Mouse (Mus musculus): Measurements from ENCODE around the gene Chil1. TPM values are rescaled to one million over a fixed set of nuclear protein-coding genes. Genes with fewer than 3 reads are reported as not detected.
A peak's percentile ranks its signal among the peaks of the same experiment; 100 is the strongest.

Chil1 gene
- total and polyA plus RNA-seq, 3 experiments, result 1.7 to 6.7 (median 6.1) TPM

DNA sequence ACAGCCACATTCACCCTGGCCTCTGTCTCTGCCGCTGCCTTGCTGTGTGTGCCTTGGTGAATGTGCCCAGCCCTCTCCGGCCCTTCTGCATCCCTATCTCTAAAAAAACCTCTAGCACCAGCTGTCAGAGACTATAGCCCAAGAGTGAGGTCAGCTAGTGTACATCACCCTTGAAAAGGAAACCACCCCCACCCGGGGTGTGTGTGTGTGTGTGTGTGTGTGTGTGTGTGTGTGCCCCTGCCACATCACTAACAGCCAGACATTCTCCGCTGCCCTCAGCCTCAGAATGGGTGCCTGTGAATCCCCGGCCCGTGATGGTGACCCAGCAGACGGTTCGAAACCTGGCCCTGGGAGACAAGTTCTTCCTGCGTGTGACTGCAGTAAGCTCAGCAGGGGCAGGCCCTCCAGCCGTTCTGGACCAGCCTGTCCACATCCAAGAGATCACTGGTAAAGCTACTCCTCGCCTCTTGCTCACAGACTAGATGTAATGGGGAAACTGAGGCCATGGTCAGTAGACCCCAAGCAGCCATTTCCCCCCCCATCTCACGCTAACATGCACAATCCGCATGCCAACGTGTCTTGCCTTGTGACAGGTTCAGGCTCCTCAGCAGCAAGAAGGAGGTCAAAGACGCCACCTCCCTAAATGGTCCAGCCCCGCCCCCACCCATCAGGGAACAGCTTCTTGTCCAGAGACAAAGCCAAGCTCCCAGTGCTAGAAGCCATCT lies 12.5 kb downstream of the Chil1 start (continued):
- TF ChIP-seq USF1 (IDR thresholded peaks at IDR 0.05; ENCODE audit: low read depth, low read length) (no peak), UBTF (IDR thresholded peaks at IDR 0.05; ENCODE audit: low read depth, low read length) (no peak), JUND (conservative IDR thresholded peaks at IDR 0.05; ENCODE audit: low read depth, low read length) (no peak), NRF1 (IDR thresholded peaks at IDR 0.05; ENCODE audit: low read depth, low read length) (no peak), MAZ (IDR thresholded peaks at IDR 0.05; ENCODE audit: low read depth, low read length) (no peak), MYC (IDR thresholded peaks at IDR 0.05; ENCODE audit: low read depth, low read length) (no peak), POLR2A (IDR thresholded peaks at IDR 0.05; ENCODE audit: low read depth, low read length) (peak; percentile 17; the same call in 1 of the 2 replicates)

GRCm38 (mm10) chr1:134195117-134195516 lies 13.1 kb downstream of the Chil1 start:
- in situ Hi-C loops (cut with MboI; ENCODE audit: low pct_ligation_motif_present, low pct_unique_long_range_greater_than_20kb, low sequenced_read_pairs), result loop anchor here (5.0 to 10.0 kb wide), 2 partner anchors 37 to 100 kb away; no protein-coding TSS in a partner anchor
- H3K27ac ChIP-seq (ENCODE audit: insufficient read depth, low read depth), result peak overlapping the region; percentile 89; the same call in 1 of the 2 replicates
- peaks cover 30 to 93% of the 10 kb centered on the region in 2 experiments for H3K4me1 ChIP-seq (ENCODE audit: control insufficient read depth in 1 of 2, insufficient read depth in 2 of 2)
- DNase-seq (ENCODE audit: extremely low read depth), result peak; percentile 75
- H3K4me2 ChIP-seq (ENCODE audit: insufficient read depth, low read depth, poor library complexity, severe bottlenecking), result peak overlapping the region; percentile 73
- no peaks in the 10 kb centered on the region for H3K9me3 ChIP-seq (replicated peaks; ENCODE audit: low read length)
- peak overlapping the region; percentile 64 for H3K9ac ChIP-seq (ENCODE audit: insufficient read depth, low read depth)
- no peaks in the 10 kb centered on the region for H3K36me3 ChIP-seq (replicated peaks in 1 of 2; ENCODE audit: control insufficient read depth in 1 of 2, insufficient read depth in 1 of 2, low read length in 1 of 2)
- peak overlapping the region in 2 of 3 experiments; percentile 56 to 66 for H3K4me3 ChIP-seq (replicated peaks in 1 of 3; ENCODE audit: low read depth in 2 of 3, low read length in 2 of 3, poor library complexity in 1 of 3)
- no peaks in the 10 kb centered on the region for H3K27me3 ChIP-seq (replicated peaks)
- dilution Hi-C loops (cut with MboI; ENCODE audit: extremely low pct_ligation_motif_present, extremely low pct_unique_long_range_greater_than_20kb, low sequenced_read_pairs), result no loop called here
- H3K79me2 ChIP-seq (replicated peaks; ENCODE audit: control insufficient read depth, extremely low read depth, insufficient read depth, poor library complexity, severe bottlenecking), result no peaks in the 10 kb centered on the region
- peak; percentile 81 for TF ChIP-seq ETS1 (conservative IDR thresholded peaks at IDR 0.05; ENCODE audit: low read depth, low read length)
- TF ChIP-seq ZMIZ1 (IDR thresholded peaks at IDR 0.05; ENCODE audit: low read depth, low read length), result peak; percentile 39; the same call in 1 of the 2 replicates
- no peak; the same call in 1 of the 2 replicates for TF ChIP-seq NELFE (IDR thresholded peaks at IDR 0.05; ENCODE audit: low read depth, low read length)
- peak; percentile 61 for TF ChIP-seq IRF4 (IDR thresholded peaks at IDR 0.05; ENCODE audit: low read depth, low read length)
- TF ChIP-seq RCOR1 (conservative IDR thresholded peaks at IDR 0.05; ENCODE audit: low read depth, low read length), result 0 out of 2 replicates have a peak, but pooled peaks have one; percentile 69
- TF ChIP-seq MYC (IDR thresholded peaks at IDR 0.05; ENCODE audit: low read depth, low read length), result 0 out of 2 replicates have a peak, but pooled peaks have one; percentile 18
- no peak for TF ChIP-seq UBTF (IDR thresholded peaks at IDR 0.05; ENCODE audit: low read depth, low read length)
- no peak for TF ChIP-seq TBP (conservative IDR thresholded peaks at IDR 0.05; ENCODE audit: low read depth, low read length)
- peak; percentile 32; the same call in 1 of the 2 replicates for TF ChIP-seq POLR2A (IDR thresholded peaks at IDR 0.05; ENCODE audit: low read depth, low read length)
- TF ChIP-seq TCF12 (IDR thresholded peaks at IDR 0.05; ENCODE audit: low read depth, low read length), result peak; percentile 75
- TF ChIP-seq BHLHE40 (IDR thresholded peaks at IDR 0.05; ENCODE audit: low read depth, low read length), result peak; percentile 78
- TF ChIP-seq MAX (IDR thresholded peaks at IDR 0.05; ENCODE audit: low read length), result 0 out of 2 replicates have a peak, but pooled peaks have one; percentile 39
- TF ChIP-seq MAZ (IDR thresholded peaks at IDR 0.05; ENCODE audit: low read depth, low read length), result peak; percentile 82
- peak; percentile 80 for TF ChIP-seq MAFK (IDR thresholded peaks at IDR 0.05; ENCODE audit: insufficient replicate concordance, low read length)
- TF ChIP-seq ZKSCAN1 (IDR thresholded peaks at IDR 0.05; ENCODE audit: borderline replicate concordance, low read depth, low read length), result no peak
- peak; percentile 50 for TF ChIP-seq JUND (conservative IDR thresholded peaks at IDR 0.05; ENCODE audit: low read depth, low read length)
- no peak for TF ChIP-seq SMC3 (IDR thresholded peaks at IDR 0.05; ENCODE audit: low read depth, low read length)
- TF ChIP-seq ZNF384 (IDR thresholded peaks at IDR 0.05; ENCODE audit: low read depth, low read length), result no peak
- TF ChIP-seq KAT2A (IDR thresholded peaks at IDR 0.05; ENCODE audit: insufficient replicate concordance, low read length), result no peak
- TF ChIP-seq GABPA (IDR thresholded peaks at IDR 0.05; ENCODE audit: insufficient replicate concordance, low read depth, low read length), result no peak
- TF ChIP-seq E2F4 (IDR thresholded peaks at IDR 0.05; ENCODE audit: insufficient replicate concordance, low read depth, low read length), result no peak
- peak; percentile 44; the same call in 1 of the 2 replicates for TF ChIP-seq SIN3A (IDR thresholded peaks at IDR 0.05; ENCODE audit: low read length)
- TF ChIP-seq EP300 (IDR thresholded peaks at IDR 0.05; ENCODE audit: low read length), result peak; percentile 82
- TF ChIP-seq HCFC1 (IDR thresholded peaks at IDR 0.05; ENCODE audit: low read depth, low read length), result 0 out of 2 replicates have a peak, but pooled peaks have one; percentile 28
- TF ChIP-seq CTCF (conservative IDR thresholded peaks at IDR 0.05 in 1 of 2, IDR thresholded peaks at IDR 0.05 in 1 of 2; ENCODE audit: low read depth in 2 of 2, low read length in 2 of 2), result peak in 1 of 2 experiments; percentile 8; a peak in 2 of 4 replicates
- TF ChIP-seq JUN (IDR thresholded peaks at IDR 0.05; ENCODE audit: insufficient read depth, low read depth, low read length), result peak; percentile 43
- peak; percentile 51; the same call in 1 of the 2 replicates for TF ChIP-seq CHD2 (IDR thresholded peaks at IDR 0.05; ENCODE audit: low read length)
- TF ChIP-seq MEF2A (IDR thresholded peaks at IDR 0.05; ENCODE audit: borderline replicate concordance, low read depth, low read length), result peak; percentile 82
